In the genomic region with DNA sequence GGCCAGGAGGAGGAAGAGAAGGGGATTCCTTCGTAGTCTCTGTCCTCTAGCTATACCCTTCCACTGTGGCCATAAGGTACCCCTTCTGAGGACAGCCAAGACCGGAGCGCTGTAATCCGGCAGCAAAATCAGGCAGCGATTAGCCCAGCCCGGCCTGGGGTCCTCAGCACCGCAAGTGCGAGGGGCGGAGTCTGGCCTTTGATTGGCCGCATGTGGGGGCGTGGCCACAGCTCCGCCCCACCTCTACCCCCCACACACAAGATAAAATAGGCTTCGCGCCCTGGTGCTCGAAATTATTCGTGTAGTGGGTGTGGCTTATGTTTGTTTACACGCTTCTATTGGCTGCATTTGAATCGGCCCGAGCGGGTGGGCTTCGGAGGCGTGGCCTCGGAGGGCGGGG, we compare ENCODE assay signal across 8 mouse cellular contexts. TPM values are rescaled to one million over a fixed set of nuclear protein-coding genes. Genes with fewer than 3 reads are reported as not detected.
DNase-seq lines count a peak whose midpoint lies in the region; ATAC-seq and TF ChIP-seq lines count a peak whose summit lies in the region.

No protein-coding gene starts in this region.

- intact Hi-C loops in heart, postnatal 10 days (cut with DNase I): loop anchor here (1.0 kb wide), 2 partner anchors 69 to 76 kb away; no protein-coding TSS in a partner anchor

- no peak for TF ChIP-seq EP300 in stomach, postnatal 0 days (optimal IDR thresholded peaks at IDR 0.05)

- H3K4me1 ChIP-seq in forebrain, embryonic 13.5 days: peaks cover 34% of the 10 kb centered on the region
- H3K4me1 ChIP-seq in liver, embryonic 16.5 days (ENCODE audit: control insufficient read depth, low read depth, low read length): peaks cover 36% of the 10 kb centered on the region
- peaks cover 18% of the 10 kb centered on the region for H3K4me1 ChIP-seq in neural tube, embryonic 12.5 days
- H3K4me1 ChIP-seq in stomach, postnatal 0 days (replicated peaks; ENCODE audit: control insufficient read depth, insufficient read depth): peaks cover 6% of the 10 kb centered on the region; the same call in 1 of the 2 replicates

- no peaks in the 10 kb centered on the region for H3K27me3 ChIP-seq in forebrain, embryonic 13.5 days
- H3K27me3 ChIP-seq in liver, embryonic 16.5 days (ENCODE audit: control insufficient read depth, insufficient read depth, low read depth, low read length): no peaks in the 10 kb centered on the region
- no peaks in the 10 kb centered on the region for H3K27me3 ChIP-seq in neural tube, embryonic 12.5 days (replicated peaks)
- no peaks in the 10 kb centered on the region for H3K27me3 ChIP-seq in stomach, postnatal 0 days (ENCODE audit: control insufficient read depth, insufficient read depth, low read length)

- peak overlapping the region; percentile 80 for H3K27ac ChIP-seq in forebrain, embryonic 13.5 days
- H3K27ac ChIP-seq in liver, embryonic 16.5 days (ENCODE audit: low read length): peak overlapping the region; percentile 88
- H3K27ac ChIP-seq in neural tube, embryonic 12.5 days: peak overlapping the region; percentile 47; the same call in 1 of the 2 replicates
- H3K27ac ChIP-seq in stomach, postnatal 0 days (replicated peaks): peak overlapping the region; percentile 93

- peak overlapping the region; percentile 70 for H3K4me2 ChIP-seq in forebrain, embryonic 13.5 days
- peak overlapping the region; percentile 93 for H3K4me2 ChIP-seq in liver, embryonic 16.5 days (ENCODE audit: low read depth, low read length)
- peak overlapping the region; percentile 66 for H3K4me2 ChIP-seq in neural tube, embryonic 12.5 days (replicated peaks)
- H3K4me2 ChIP-seq in stomach, postnatal 0 days (replicated peaks; ENCODE audit: low read depth): peak overlapping the region; percentile 79

- peak; percentile 37; the same call in 1 of the 2 replicates for ATAC-seq in cerebellum, adult (ENCODE audit: insufficient number of reproducible peaks, low FRiP score, low TSS enrichment)
- ATAC-seq in forebrain, embryonic 13.5 days: peak; percentile 84
- ATAC-seq in liver, embryonic 16.5 days (ENCODE audit: low read depth): peak; percentile 71
- peak; percentile 80 for ATAC-seq in neural tube, embryonic 12.5 days (ENCODE audit: low FRiP score, low read depth)
- ATAC-seq in stomach, postnatal 0 days (ENCODE audit: low FRiP score, low TSS enrichment): peak; percentile 77

- DNase-seq in ES-CJ7 (ENCODE audit: low read depth, low spot score): peak; percentile 98
- DNase-seq in heart, postnatal 10 days: peak; percentile 96 to 97
- peak; percentile 97 to 99 for DNase-seq in kidney, postnatal 4 days
- peak; percentile 94 for DNase-seq in stomach, postnatal 0 days (ENCODE audit: low spot score)

- H3K4me3 ChIP-seq in forebrain, embryonic 13.5 days: peak overlapping the region; percentile 49
- H3K4me3 ChIP-seq in liver, embryonic 16.5 days (ENCODE audit: low read depth, low read length): peak overlapping the region; percentile 68
- H3K4me3 ChIP-seq in neural tube, embryonic 12.5 days: peak overlapping the region; percentile 44
- H3K4me3 ChIP-seq in stomach, postnatal 0 days (ENCODE audit: low read depth, low read length): peak overlapping the region; percentile 53

- no peaks in the 10 kb centered on the region for H3K9me3 ChIP-seq in forebrain, embryonic 13.5 days (replicated peaks)
- no peaks in the 10 kb centered on the region for H3K9me3 ChIP-seq in liver, embryonic 16.5 days (replicated peaks; ENCODE audit: control insufficient read depth, low read length)
- no peaks in the 10 kb centered on the region for H3K9me3 ChIP-seq in neural tube, embryonic 12.5 days
- H3K9me3 ChIP-seq in stomach, postnatal 0 days (ENCODE audit: control insufficient read depth, low read length): no peaks in the 10 kb centered on the region

- no peak for TF ChIP-seq CTCF in stomach, postnatal 0 days (IDR thresholded peaks at IDR 0.05; ENCODE audit: low read depth)

- no peaks in the 10 kb centered on the region for H3K36me3 ChIP-seq in forebrain, embryonic 13.5 days (ENCODE audit: poor library complexity, severe bottlenecking)
- no peaks in the 10 kb centered on the region for H3K36me3 ChIP-seq in liver, embryonic 16.5 days (ENCODE audit: control insufficient read depth, insufficient read depth)
- H3K36me3 ChIP-seq in neural tube, embryonic 12.5 days: no peaks in the 10 kb centered on the region
- H3K36me3 ChIP-seq in stomach, postnatal 0 days (ENCODE audit: control insufficient read depth, insufficient read depth, low read length): no peaks in the 10 kb centered on the region

- H3K9ac ChIP-seq in forebrain, embryonic 13.5 days: peak overlapping the region; percentile 67
- peak overlapping the region; percentile 77 for H3K9ac ChIP-seq in liver, embryonic 16.5 days (ENCODE audit: low read depth, low read length)
- H3K9ac ChIP-seq in neural tube, embryonic 12.5 days: peak overlapping the region; percentile 53
- peak overlapping the region; percentile 73 for H3K9ac ChIP-seq in stomach, postnatal 0 days (ENCODE audit: low read length)

- WGBS in forebrain, embryonic 13.5 days: under 1% methylated on average over 24 of the region's 24 CpGs
- WGBS in liver, embryonic 16.5 days (ENCODE audit: insufficient replicate concordance): 0% methylated on average over 24 of the region's 24 CpGs
- under 1% methylated on average over 24 of the region's 24 CpGs for WGBS in neural tube, embryonic 12.5 days
- WGBS in stomach, postnatal 0 days: under 1% methylated on average over 24 of the region's 24 CpGs

RNA-seq across cellular contexts. Expression of a gene that starts 5.0 kb away (rescaled TPM):
- 8.4 and 8.5 TPM in 2 replicates for polyA plus RNA-seq in forebrain, embryonic 13.5 days (2015; fragmentation: Nextera tagmentation; extraction: Ambion mirVana)
- total RNA-seq in heart, postnatal 10 days (2021): 1 to 10 TPM; 9.3 to 9.6 TPM
- polyA plus RNA-seq in liver, embryonic 16.5 days (2015; fragmentation: Nextera tagmentation; extraction: Ambion mirVana): 1.4 and 1.9 TPM in 2 replicates
- 10.1 and 10.7 TPM in 2 replicates for polyA plus RNA-seq in neural tube, embryonic 12.5 days (2016; fragmentation: Nextera tagmentation; extraction: Ambion mirVana)
- 1.8 and 2.3 TPM in 2 replicates for polyA plus RNA-seq in stomach, postnatal 0 days (2015; fragmentation: Nextera tagmentation; extraction: Ambion mirVana)

RNA-seq across cellular contexts. Expression of a gene that starts 8.9 kb away (rescaled TPM):
- not detected in 2 replicates for polyA plus RNA-seq in forebrain, embryonic 13.5 days (2015; fragmentation: Nextera tagmentation; extraction: Ambion mirVana)
- total RNA-seq in heart, postnatal 10 days (2021): not detected
- not detected in 2 replicates for polyA plus RNA-seq in liver, embryonic 16.5 days (2015; fragmentation: Nextera tagmentation; extraction: Ambion mirVana)
- 0.05 TPM in 1 of 2 replicates, not detected in the other for polyA plus RNA-seq in neural tube, embryonic 12.5 days (2016; fragmentation: Nextera tagmentation; extraction: Ambion mirVana)
- polyA plus RNA-seq in stomach, postnatal 0 days (2015; fragmentation: Nextera tagmentation; extraction: Ambion mirVana): 0.05 TPM in 2 replicates

RNA-seq across cellular contexts. Expression of a gene that starts 45.6 kb away (rescaled TPM):
- 166 and 186 TPM in 2 replicates for polyA plus RNA-seq in forebrain, embryonic 13.5 days (2015; fragmentation: Nextera tagmentation; extraction: Ambion mirVana)
- total RNA-seq in heart, postnatal 10 days (2021): 100 to 1,000 TPM in 1 of 2 experiments, 10 to 100 TPM in 1; 93.2 to 100 TPM
- polyA plus RNA-seq in liver, embryonic 16.5 days (2015; fragmentation: Nextera tagmentation; extraction: Ambion mirVana): 162 and 163 TPM in 2 replicates
- 186 and 216 TPM in 2 replicates for polyA plus RNA-seq in neural tube, embryonic 12.5 days (2016; fragmentation: Nextera tagmentation; extraction: Ambion mirVana)
- polyA plus RNA-seq in stomach, postnatal 0 days (2015; fragmentation: Nextera tagmentation; extraction: Ambion mirVana): 136 and 152 TPM in 2 replicates

Comparison
In these comparisons a context has a peak if more than half of its experiments do, and no peak if none do; other contexts are left out.
1. Peak in every context shown above with its lines: DNase-seq, ATAC-seq, H3K4me3 ChIP-seq and H3K27ac ChIP-seq.